Mouse (Mus musculus) layer of hippocampus, postnatal 14 days (tissue): ENCODE results near the gene Ubap1. TPM values are rescaled to one million over a fixed set of nuclear protein-coding genes. Genes with fewer than 3 reads are reported as not detected.

Experiments used
- DNase-seq, 2 experiments: peaks; one replicate each; pipeline ENCODE4 v3.0.0; 2021 to 2022; ENCODE audit warnings: low spot score in 2 of 2, mixed read lengths in 1 of 2
- long read RNA-seq, 2 experiments: library from polyadenylated mRNA; stranded (forward); transcript quantifications; one replicate each; pipeline ENCODE4 v2.0.0; 2021
- total RNA-seq, 2 experiments: library from RNA; stranded (reverse); gene quantifications; 2 replicates each; pipeline ENCODE4 v1.2.3; 2021

Ubap1 gene
- total RNA-seq, result 10 to 100 TPM; 44.0 to 44.3 TPM
- long read RNA-seq, experiment 1, transcript Ubap1-201 (7 exons, 3,456 nt), result major isoform, 43 of 61 reads
- long read RNA-seq, experiment 1, partial matches to known transcripts, result 1 of 61 reads
- long read RNA-seq, experiment 1, other reads (novel, unspliced or antisense), result 17 of 61 reads
- long read RNA-seq, experiment 2, transcript Ubap1-201 (7 exons, 3,456 nt), result major isoform, 45 of 88 reads
- long read RNA-seq, experiment 2, partial matches to known transcripts, result 3 of 88 reads
- long read RNA-seq, experiment 2, other reads (novel, unspliced or antisense), result 38 of 88 reads

DNA sequence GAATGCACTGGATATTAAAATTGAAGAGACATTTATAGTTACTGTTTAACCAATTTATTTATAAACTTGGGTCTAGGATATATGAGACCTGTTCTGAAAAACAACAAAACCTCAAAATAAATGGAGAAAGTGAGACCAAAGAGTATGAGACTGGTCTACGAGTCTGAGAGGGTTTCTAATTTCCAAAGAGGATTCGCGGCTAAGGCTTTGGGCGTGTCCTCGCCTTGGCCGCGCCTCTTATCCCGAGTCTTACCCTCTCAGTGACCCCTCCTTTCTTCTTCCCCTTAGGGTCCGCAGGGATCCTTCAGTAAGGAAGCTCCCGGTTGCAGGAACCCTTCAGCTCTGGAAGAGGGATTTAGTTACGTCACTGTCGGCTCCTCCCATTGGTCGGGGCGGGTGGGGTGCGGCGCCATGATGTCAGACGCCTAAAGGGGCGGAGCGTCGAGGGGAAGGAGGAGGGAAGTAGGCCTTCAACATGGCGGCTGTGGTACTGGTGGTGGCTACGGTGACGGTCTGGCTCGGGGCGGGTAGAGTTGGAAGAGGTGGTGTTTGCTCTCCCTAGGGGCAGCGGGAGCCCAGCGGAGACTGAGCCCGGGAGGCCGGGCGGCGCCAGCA, at the start of gene Ubap1:
Gene Ubap1, plus strand, starts transcription at position 413 of the 615 bp plus-strand sequence.
- DNase-seq, result peak; percentile 91 to 96

DNA sequence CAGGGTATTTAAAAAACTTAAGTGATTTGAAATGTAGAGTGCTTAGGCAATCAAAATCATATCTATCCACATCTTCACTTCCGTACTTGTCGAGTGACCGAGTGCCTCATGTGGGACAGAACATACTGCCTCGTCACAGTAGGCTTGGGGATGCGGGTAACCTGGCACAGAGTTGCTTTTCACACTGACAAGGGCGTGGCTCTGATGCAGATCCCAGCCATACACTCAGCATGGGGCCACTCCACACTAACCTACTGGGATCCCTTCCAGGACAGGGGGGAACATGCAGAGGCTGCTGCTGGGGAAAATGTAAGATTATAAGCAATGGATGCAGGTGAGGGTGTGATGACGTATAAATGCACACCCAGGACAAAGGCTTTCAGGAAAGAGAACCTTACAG, 45.1 kb upstream of the Ubap1 start:
- DNase-seq, result no peak

DNA sequence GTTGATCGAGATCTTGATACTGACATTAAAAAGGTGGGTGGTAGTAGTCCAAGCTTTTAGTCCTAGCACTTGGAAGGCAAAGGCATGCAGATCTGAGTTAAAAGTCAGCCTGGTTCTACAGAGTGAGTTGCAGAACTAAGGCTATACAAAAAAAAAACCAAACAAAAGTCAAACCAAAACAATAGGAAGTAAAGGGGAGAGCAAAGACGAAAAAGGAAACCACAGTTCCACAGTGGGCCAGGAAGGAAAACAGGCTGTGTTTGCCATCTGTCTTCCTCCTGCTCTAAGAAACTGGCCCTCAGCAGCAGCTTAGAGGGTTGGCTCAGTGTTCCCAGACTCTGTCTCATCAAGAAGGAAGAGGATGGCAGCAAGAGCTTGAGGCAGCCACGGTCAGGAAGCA, 44.5 kb upstream of the Ubap1 start:
- peak in 1 of 2 experiments; percentile 43 for DNase-seq

DNA sequence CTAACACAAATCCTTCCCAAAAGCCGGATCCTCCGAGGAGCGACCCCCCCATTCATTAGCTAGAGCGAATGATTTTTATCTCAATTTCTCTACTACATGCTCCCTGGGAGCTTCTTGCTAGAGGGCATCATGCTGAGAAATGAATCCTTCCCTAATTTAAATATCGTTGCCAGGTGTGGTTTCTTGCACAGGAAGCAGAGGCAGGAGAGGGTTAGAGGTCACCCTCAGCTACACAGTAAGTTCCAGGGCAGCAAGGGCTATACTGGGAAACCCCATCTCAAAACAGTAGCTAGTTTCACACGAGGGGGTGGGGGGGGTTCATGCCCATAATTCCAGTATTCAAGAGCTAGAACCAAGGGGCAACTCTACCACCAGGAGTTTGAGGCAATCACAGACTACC, 41.4 kb upstream of the Ubap1 start:
- DNase-seq, result no peak

DNA sequence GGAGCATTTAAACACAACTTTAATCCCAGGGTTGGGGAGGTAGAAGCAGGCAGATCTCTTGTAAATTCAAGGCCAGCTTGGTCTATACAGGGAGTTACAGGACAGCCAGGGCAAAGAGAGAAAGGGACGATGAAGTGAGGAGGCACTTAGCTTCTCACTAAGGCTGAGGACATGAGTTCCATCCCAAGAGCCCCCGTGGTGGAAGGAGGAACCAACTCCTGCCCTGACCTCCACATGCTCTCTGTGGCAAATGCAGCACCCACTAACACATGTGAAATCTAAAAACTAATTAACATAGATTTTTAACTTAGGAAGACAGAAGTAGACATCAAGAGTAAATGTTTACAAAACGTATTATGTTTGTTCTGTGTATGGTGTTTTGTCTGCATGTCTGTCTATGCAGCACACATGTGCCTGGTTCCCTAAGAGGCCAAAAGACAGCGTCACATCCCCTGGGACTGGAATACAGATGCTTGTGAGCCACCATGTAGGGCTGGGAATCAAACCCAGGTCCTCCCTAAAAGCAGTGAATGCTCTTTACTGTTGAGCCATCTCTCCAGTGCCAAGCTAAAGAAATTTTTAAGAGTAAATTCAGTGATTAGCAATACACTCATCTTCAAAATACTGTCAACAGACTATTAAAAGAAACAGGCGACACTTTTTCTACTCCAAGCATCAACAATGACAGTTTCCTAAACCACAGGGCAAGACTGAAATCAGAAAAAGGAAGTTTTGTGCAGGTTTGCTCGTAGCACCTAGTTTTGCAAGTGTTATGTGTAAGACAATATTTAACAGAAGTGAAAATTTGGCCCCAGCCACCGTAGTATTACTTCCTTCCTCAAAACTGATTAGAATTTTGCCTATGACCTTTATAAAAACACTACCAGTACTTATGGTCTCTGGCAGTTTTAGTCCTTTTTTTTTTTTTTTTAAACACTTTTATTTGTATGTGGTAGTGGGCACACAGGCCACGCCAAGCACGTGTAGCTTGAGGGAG, 37.9 kb upstream of the Ubap1 start:
- no peak for DNase-seq

DNA sequence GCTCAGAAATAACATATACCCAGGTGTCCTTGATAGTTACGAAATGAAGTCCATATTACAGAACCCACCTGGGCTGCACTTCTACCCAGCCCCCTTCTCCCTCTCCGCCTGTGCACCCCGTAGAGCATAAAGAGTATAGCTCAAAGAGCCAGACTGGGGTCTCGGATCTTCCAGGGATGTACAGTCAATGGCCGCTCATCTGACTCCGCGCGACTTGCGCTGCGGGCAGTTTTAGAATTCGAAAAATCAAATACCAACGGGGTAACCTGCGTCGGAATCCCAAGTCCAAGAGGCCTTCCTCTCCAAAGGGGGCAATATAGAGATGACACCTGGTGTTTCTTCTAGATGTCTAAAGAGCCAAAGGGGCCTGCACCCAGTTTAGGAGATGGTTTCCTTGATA, 35.1 kb upstream of the Ubap1 start:
- DNase-seq, result no peak

DNA sequence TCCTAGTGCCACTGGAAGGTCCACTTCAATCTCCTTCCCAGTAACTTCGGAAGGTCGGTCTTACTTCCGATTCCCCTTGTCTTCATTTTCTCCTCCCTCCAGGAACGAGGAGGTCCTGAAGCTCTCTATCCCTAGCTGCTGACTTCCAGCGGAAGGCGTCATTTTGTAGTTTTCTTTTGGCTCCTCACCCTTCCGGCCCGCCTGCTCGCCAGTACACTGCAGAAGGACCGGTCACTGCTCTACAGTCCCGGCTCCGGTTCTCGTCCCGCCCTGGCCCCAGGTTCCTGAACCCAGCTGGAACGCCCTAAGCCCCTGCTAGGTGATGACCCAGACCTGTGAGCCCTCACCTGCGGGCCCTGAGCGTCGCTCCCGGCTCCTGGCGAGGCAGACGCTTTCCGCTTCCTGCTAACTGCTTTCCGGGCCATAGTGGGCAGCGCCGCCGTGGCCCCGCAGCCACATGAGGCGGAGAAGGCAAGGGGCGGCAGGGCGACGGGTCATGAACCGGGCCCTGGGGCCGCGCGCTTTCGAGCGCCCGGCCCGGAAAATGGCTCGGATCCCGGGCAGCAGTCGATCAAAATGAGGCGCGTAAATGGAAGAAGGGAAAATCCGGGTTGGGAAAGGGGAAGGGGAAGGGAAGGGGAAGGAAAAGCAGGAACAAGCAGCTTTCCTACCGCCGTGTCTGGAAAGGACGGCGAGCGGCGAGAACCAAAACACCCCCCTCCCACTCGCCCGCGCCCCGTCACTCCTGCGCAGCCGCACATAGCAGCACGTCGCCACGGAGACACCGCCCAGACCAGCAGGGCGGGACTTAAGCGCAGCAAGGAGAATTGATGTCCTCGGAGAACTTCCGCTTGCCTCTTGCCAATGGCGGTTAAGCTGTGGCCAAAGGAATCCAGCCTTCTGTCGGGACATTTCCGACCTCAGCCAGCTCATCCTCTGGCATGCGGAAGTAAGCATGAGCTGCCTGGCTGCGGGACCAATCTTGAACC, 34.4 kb upstream of the Ubap1 start, which contains the start of gene Dcaf12:
Gene Dcaf12, minus strand, starts transcription at position 749 of the 989 bp plus-strand sequence.
- DNase-seq, result peak; percentile 90 to 96

DNA sequence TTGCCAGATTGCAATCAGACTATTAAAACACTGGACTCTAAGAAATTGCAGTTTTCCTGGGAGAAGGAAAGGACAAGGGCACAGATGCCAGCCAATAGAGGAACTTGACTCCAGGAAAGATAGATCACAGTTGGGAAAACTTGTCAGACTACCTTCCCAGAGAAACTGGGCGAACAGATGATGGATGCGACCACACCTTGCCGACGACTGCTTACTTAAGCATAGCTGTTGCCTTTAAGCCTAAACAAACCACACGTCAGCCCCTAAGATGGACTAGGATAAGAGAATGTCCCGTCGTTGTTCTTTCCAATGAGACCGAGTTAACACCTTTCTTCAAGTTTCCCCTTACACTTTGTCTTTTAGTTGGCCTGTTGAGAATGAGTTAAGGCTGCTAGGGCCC, 33.6 kb upstream of the Ubap1 start:
- DNase-seq, result no peak

DNA sequence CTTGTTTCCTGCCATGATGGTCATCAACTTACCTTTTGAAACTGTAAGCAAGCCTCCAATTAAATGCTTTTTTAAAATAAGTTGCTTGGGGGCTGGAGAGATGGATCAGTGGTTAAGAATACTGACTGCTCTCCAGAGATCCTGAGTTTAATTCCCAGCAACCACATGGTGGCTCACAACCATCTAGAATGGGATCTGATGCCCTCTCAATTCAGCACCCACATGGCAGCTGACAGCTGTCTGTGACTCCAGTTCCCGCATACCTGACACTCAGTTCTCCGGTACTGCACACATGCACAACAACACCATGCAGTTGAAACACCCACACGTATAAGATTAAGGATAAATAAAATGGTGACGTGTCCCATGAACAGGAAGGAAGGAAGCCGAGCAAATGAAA, 30.5 kb upstream of the Ubap1 start:
- DNase-seq, result no peak

DNA sequence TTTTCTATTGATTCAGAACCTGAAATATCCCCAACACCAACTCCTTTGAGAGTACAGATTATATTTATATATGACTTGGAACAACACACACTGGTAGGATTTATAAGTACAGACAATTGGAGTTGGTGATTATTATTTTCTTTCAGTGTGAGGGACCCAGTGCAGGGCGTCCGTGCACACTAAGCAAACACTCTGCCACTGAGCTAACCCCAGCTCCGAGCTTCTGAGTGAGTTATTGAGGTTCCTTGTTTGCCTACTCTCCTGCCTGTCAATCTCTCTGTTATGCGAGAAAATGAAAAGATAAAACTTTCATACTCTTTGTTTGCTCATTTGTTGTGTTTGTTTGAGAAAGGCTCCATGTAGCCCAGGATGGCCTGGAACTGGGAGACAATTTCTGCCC, 27.8 kb upstream of the Ubap1 start:
- DNase-seq, result no peak

DNA sequence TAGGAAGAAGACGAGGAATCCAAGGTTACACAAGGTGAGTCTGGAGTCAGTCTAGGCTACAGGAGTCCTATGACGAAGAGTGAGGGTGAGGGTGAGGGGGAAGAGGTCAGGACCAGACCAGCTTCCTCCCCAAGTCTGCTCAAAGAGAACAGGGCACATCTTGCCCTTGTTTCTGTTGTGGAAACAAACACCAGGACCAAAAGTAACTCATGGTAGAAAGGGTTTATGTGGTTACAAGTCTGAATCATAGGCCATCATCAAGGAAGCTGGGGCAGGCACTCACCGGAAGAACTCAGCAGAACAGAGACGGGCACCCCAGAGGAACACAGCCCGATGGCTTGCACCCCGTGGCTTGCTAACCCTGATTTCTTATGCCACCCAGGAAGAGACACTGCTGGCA, 21.9 kb upstream of the Ubap1 start:
- no peak for DNase-seq

DNA sequence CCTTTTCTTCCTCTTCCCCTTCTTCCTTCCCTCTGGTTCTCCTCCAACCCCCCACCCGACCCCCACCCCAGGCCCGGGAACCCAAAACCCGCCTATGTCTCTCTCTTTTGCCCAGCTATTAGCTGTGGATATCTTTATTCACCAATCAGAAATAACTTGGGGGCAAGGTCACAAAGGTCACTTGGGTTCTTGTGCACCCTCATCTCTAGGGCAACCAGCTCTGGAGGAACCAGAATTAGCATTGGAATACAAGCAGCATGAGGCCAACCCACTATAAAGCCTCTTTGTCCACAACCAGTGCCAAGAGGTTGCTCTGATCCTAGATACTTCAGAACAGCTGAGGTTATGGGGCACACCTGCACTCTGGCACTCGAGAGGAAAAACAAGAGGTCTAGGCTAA, 19.3 kb upstream of the Ubap1 start:
- DNase-seq, result no peak

DNA sequence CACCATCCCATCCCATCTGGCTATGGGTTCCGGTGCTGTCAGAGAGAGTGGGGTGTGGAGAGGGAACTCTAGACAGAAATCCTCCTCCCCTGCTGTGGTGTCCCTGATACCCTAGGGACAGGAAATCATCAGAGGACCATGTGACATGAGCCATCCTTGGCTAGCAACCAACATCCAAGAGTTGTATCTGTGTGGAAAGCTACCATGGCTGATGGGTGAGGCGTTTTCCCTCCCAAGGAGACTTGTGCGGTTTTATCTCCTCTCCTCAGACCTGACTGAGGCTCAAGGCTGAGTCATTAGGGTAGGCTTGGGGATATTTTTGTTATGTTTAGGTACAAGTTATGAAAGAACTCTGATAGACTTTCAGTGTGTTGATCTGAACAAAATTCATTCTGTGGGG, 17.7 kb upstream of the Ubap1 start:
- no peak for DNase-seq

DNA sequence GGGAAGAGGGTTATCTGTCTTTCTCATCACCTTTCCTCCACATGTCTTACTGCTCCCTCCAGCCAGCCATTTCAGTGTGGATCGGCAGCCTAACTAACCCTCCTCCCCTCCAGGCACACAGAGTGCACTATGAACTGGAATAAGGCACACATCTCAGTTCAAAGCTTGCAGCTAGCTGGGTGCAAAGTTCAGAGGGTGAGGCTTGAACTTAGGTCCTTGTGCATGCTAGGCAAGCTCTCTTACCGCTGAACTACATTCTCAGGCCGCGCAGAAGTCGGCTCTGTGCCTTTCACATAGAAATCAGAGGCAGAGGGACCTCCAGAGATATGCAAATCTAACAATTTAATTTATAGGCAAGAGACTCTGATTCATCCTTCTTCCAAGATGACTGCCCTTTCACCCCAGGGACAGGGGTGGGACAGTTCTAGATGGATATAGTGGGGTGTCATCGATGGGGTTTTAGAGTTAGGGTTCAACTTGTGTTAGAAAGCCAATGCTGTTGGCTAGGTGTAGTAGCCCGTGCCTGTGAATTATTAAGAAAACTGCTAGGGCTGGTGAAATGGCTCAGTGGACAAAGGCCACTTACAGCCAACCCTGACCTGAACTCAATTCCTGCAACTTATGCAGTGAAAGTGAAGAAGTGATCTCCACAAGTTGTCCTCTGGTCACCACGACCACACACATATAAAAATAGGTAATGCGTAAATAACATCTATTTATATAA, 16.9 kb upstream of the Ubap1 start:
- DNase-seq, result no peak

DNA sequence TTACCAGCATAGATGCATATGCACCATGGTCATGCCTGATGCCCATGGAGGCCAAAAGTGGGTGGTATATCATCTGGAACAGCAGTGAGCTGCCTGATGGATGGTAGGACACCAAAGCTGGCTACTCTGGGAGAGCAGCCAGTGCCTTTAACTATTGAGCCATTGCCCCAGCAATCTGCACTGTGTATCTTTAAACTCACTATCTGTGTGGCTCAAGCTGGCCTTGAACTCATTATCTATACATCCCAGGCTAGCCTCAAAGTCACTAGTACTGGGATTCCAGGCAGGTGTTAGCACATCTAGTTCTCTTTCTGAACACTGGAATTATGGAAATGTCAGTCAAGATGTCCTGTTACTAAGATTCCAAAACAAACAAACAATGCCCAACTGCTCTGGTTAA, 12.2 kb upstream of the Ubap1 start:
- no peak for DNase-seq

DNA sequence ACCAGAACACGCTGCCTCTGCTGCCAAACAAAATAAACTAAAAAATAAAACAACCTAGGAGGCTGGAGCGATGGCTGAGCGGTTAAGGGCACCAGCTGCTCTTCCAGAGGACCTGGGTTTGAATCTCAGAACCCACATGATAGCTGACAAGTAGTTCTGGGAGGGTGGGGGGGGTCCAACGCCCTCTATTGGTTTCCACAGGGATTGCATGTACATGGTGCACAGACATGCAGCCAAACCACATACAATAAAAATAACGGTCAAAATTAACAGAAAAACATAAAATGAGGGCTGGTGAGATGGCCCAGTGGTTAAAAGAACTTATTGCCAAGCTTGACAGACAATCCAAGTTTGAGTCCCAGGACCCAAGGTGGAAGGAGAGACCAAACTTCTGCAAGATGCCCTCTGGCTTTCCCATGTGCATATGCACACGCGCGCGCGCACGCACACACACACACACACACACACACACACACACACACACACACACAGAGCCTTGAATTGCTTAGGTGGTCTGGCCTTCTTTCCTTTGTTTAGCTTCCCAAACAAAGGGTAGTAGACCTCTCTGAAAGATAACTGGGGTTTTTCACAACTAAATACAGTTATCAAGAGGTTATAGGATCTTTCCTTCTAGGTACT, 7.8 kb upstream of the Ubap1 start:
- no peak for DNase-seq

DNA sequence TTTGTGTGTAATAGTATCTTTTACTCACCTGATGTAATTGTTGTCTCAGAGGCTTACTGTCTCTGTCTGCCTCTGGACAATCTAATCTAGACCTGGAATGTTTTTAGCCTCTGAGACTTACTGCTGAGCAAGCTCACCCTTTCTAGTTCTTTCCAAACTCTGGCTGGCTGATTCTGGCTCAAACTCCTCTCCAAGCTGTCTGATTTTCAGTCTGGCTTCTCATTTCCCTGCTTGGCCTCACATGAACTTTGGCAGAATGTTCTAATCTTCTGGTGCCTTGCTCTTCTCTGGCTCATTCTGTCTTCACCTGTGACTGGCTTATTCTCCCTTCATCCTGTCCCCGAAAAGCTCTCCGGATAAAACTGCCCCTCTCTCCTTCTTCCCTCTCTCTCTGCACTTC, 2.8 kb upstream of the Ubap1 start:
- no peak for DNase-seq

DNA sequence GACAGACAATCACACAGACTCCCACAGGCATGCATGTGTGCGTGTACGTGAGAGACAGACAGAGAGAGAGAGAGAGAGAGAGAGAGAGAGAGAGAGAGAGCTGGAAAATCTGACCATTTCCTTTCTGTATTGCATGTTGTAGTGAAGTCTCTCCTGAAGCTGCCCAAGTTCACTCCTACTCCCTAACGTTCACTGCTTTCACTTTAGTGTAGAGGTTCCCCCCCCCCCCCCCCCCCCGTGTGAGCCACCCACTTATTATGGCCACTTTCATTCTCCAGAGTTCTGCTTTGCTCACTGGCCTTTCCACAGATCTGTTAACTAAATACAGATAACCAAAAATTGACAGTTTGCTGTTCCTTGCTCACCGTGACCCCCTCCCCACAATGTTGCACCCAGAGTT, 957 bp upstream of the Ubap1 start:
- DNase-seq, result no peak

DNA sequence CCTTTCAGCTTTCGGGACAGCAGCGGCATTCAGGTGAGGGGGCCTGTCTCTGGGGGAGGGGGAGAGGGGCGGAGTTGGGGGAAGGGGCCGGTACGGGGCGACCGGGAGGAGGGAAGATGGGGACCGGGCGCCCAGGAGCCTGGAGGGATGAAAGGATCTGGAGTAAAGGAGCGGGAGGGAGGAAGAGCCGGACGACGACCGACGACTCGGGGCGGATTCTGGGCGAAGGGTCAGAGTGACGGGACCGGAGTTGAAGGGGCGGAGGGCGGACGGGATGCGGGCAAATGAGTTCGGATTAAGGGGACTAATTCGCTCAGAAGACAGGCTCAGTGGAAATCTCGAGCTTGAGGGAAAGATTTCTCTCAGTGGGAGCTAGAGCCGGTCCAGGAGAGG, 399 bp downstream of the Ubap1 start:
- no peak for DNase-seq

DNA sequence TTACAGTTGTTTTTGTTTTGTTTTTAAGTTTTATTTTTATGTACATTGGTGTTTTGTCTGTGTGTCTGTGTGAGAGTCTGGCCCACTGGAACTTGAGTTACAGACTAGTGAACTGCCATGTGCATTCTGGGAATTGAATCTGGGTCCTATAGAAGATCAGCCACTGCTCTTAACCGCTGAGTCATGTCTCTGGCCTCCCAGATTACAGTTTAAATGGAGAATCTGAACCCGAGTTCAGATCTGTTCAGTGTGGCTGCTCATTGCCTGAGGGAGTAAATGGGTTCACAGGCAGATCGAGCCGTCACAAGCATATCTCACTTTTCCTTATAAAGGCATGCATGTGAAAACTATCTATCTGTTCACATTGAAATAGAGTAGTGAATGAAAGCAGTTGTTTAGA, 4.0 kb downstream of the Ubap1 start:
- no peak for DNase-seq
